Mouse (Mus musculus) MEL-GATA-1-ER (cell line): ENCODE data around the gene Emc4.

ENCODE experiments used
- DNase-seq: peaks from one replicate; pipeline ENCODE4 v3.0.0-alpha.2; 2012; ENCODE audit warnings: low read depth; ENCODE audit errors: extremely low read depth

Gene Emc4

GRCm38 (mm10) chr2:112367726-112368673 is at the start of gene Emc4:
TSS of gene Emc4 (minus strand) at chr2:112368027.
- DNase-seq = peak; percentile 90

GRCm38 (mm10) chr2:112407030-112407429 is 39.2 kb upstream of the Emc4 start:
- no peak for DNase-seq

GRCm38 (mm10) chr2:112396649-112397048 is 28.8 kb upstream of the Emc4 start:
- peak; percentile 48 for DNase-seq

- no peak for DNase-seq
Observed at GRCm38 (mm10) chr2:112393958-112394357, 26.1 kb upstream of the Emc4 start.

- DNase-seq = peak; percentile 47
Observed at GRCm38 (mm10) chr2:112392689-112393088, 24.9 kb upstream of the Emc4 start.

- DNase-seq = no peak
Observed at GRCm38 (mm10) chr2:112391346-112392000, 23.6 kb upstream of the Emc4 start.

GRCm38 (mm10) chr2:112390843-112391242 is 23.0 kb upstream of the Emc4 start:
- DNase-seq = no peak

GRCm38 (mm10) chr2:112381219-112381618 is 13.4 kb upstream of the Emc4 start:
- no peak for DNase-seq

- DNase-seq = no peak
Observed at GRCm38 (mm10) chr2:112380131-112380530, 12.3 kb upstream of the Emc4 start.

- DNase-seq = peak; percentile 62
Observed at GRCm38 (mm10) chr2:112378973-112379898, 11.4 kb upstream of the Emc4 start, which contains the start of gene Katnbl1. TSS of gene Katnbl1 (plus strand) at chr2:112379211.

GRCm38 (mm10) chr2:112374610-112375009 is 6.8 kb upstream of the Emc4 start:
- peak; percentile 34 for DNase-seq

GRCm38 (mm10) chr2:112373141-112373540 is 5.3 kb upstream of the Emc4 start:
- no peak for DNase-seq

- DNase-seq = no peak
Observed at GRCm38 (mm10) chr2:112369941-112370340, 2.1 kb upstream of the Emc4 start.

- DNase-seq = no peak
Observed at GRCm38 (mm10) chr2:112367222-112367621, 605 bp downstream of the Emc4 start.

- DNase-seq = no peak
Observed at GRCm38 (mm10) chr2:112360781-112361169, 7.1 kb downstream of the Emc4 start.

- DNase-seq = no peak
Observed at GRCm38 (mm10) chr2:112360012-112360780, 7.6 kb downstream of the Emc4 start.

GRCm38 (mm10) chr2:112359611-112360010 is 8.2 kb downstream of the Emc4 start:
- no peak for DNase-seq

- DNase-seq = no peak
Observed at GRCm38 (mm10) chr2:112353685-112354455, 14.0 kb downstream of the Emc4 start.

- no peak for DNase-seq
Observed at GRCm38 (mm10) chr2:112348246-112348645, 19.6 kb downstream of the Emc4 start.

- DNase-seq = no peak
Observed at GRCm38 (mm10) chr2:112341117-112341516, 26.7 kb downstream of the Emc4 start.
